Mouse (Mus musculus) hematopoietic stem cell, adult 5-6 weeks (primary cell): Measurements from ENCODE around the gene Nmrk2. TPM values are rescaled to one million over a fixed set of nuclear protein-coding genes. Genes with fewer than 3 reads are reported as not detected.
"Not testable (repeated sequence)": the region's sequence is repeated elsewhere in the genome, so short reads cannot be mapped to it uniquely, and the experiment has no call there.

ENCODE experiments used
- ATAC-seq, 2 experiments: fragments of 125-278 bp in 1 of 2; replicated peaks in 1 of 2; 2 replicates each; pipeline ENCODE4 v1.8.0; 2016 to 2017; ENCODE audit warnings: inconsistent platforms in 2 of 2, mild to moderate bottlenecking in 2 of 2, moderate number of reproducible peaks in 2 of 2, low read depth in 1 of 2, moderate TSS enrichment in 1 of 2; ENCODE audit not compliant: low FRiP score in 2 of 2, poor library complexity in 2 of 2, severe bottlenecking in 2 of 2, insufficient read depth in 1 of 2, low TSS enrichment in 1 of 2
- total RNA-seq: library from RNA; stranded (forward); fragments of 172-1452, 232-1000 nt; gene quantifications from 2 replicates; pipeline ENCODE4 v1.2.3, GENCODE M21; 2017

Nmrk2 gene
- total RNA-seq, 1 experiment from 2014 or later = not detected

GRCm38 (mm10) chr10:81177491-81177925, 24.3 kb downstream of the Nmrk2 start:
- ATAC-seq = no peak

GRCm38 (mm10) chr10:81176466-81177271, 25.2 kb downstream of the Nmrk2 start, which contains the start of gene Eef2:
Gene Eef2, plus strand, starts transcription at chr10:81176631.
- ATAC-seq = peak; percentile 34 to 47; a peak in 3 of 4 replicates

GRCm38 (mm10) chr10:81175936-81176465, 25.9 kb downstream of the Nmrk2 start:
- ATAC-seq = no peak; a peak in 1 of 4 replicates

DNA sequence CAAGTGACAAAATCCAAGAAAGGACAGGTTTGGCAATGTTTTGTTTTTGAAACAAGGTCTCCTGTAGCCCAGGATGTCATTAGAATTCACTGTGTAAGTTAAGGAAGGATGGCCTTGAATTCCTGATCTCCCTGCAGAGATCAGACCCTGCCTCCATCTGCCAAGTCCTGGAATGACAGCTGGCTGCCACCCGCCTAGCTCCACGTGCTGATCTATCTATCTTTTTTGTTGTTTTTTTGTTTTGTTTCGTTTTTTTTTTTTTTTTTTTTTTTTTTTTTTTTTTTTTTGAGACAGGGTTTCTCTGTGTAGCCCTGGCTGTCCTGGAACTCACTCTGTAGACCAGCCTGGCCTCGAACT, 26.5 kb downstream of the Nmrk2 start:
- ATAC-seq = not testable (repeated sequence)

DNA sequence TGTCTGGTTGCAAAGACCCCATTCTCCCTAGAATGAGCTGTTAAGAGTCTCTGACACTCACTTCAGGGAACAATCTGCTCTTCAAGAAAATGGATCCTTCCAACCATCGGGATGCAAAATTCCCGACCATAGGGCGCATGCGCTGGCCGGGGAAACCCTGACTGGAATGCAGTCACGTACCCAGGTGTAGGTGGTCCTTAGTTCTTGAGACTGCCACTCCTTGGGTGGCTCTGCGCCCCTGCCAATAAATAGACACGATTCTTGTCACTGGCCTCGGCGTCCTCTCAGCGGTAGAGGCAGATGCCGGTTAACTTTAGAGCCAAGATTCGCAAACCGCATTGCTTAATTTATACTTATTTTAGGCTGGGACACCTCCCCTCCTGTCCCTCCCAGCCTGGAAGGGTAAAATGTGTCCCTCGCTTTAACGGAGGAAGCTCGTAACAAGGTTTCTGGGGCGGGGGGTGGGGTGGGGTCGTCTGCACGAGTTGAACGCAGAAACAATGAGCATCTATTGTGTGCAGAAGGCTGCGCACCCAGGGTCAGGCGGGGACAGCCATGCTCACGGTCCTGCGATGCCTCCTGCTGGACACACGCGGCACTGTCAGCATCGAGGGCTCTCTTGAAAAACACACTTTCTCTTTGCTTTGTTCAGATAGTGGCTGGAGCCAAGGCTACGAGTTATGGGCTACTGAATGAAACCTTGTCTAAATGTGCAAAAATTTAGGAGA, 27.1 kb downstream of the Nmrk2 start:
- peak; percentile 61 to 68 for ATAC-seq

GRCm38 (mm10) chr10:81173132-81173531, 28.7 kb downstream of the Nmrk2 start:
- peak; percentile 38 to 54 for ATAC-seq

GRCm38 (mm10) chr10:81169411-81169900, 32.4 kb downstream of the Nmrk2 start:
- ATAC-seq = not testable (repeated sequence)

DNA sequence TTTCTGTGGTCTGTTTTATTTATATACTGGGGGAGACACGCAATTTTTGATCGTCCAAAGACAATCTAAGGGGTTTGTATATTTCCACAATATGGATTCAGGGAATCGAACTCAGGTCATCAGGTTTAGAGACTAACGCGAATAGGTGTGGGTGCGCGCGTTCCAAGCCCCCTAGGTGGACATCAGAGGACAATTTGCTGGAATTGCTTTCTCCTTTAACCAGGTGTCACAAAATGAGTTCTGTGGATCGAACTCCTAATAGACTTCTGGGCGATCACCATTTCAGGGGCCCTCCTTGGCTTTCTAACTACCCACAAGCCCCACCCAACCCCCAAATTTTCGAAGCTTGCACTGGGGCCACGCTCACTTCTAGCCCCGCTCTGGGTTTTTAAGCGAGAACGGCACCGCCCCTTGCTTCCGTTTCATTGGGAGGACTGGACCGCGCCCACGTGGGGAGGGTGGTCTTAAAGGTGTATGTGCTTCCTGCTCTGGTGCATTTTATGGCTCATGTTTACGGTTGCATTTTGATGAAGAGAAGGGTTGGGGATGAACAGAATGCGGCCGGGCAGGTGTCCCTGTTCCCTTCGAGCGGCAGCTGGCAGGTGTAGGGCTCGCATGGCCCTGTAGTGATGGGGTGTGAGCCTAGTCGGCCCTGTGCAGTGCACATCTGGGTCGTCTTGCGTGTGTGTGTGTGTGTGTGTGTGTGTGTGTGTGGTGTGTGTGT, 33.2 kb downstream of the Nmrk2 start:
- peak; percentile 51 to 61 for ATAC-seq

- peak; percentile 8 to 34; a peak in 3 of 4 replicates for ATAC-seq
Measured at GRCm38 (mm10) chr10:81168087-81168431, 33.8 kb downstream of the Nmrk2 start.

DNA sequence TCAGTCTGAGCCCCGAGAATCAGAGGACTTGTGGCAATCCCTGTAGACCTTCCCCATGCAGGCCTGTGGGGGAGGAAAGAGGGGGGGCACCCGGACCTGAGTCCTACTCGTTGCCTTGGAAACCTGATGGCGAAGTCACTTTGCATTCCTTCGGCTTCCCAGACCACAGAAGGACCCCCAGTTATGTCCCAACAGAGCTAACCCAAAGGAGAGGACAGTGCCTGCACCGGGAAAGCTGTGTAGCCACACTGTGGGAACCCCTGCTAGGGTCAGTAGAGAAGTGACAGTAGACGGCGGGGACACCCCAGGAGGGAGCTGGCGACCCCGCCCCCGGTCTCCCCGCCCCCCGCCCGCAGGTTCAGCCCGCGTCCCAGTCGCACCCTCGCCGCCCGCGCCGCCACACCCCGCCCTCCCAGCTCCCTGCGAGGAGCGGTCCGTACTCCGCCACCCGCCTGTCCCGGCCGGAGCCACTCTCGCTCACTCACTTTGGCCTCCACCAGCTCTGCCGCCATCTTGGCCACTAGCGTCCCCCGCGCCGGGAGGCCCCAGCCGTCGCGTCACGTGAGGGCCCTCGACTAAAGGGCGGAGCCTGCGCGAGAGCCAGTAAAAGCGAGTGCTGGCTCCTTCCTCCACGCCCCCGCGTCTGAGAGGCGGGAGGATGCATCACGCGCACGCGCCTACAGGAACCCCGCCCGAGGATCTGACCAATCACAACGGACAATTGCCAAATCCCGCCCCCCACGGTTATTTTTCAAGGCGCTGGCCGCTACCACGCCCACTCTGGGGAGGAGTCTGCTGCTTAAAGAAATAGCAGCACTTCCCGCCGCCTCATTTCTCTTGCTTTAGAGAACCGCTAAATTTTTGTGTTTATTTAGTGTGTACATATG, 34.4 kb downstream of the Nmrk2 start, which contains the start of gene Pias4:
TSS of gene Pias4 (minus strand) at position 724 of the 887 bp plus-strand sequence.
- ATAC-seq = peak; percentile 90 to 91

DNA sequence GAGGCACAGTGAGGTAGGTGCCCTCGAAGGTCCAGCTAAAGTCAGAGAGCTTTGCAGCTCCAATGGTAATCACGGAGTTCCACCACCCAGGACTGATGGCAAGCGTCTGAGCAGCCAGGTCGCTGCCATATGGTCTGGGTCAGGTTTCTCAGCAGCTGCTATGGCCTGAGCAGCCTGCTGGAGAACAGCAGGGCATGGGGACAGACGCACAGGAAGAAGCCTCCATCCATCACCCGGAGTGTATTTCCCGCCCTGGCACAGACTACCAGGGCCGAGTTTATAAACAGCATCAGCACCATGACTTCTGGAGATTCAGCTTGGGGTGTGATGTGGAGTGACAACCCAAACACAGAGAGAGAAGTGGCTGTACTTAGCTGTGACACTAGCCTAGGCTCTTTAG, 36.7 kb downstream of the Nmrk2 start:
- ATAC-seq = no peak

DNA sequence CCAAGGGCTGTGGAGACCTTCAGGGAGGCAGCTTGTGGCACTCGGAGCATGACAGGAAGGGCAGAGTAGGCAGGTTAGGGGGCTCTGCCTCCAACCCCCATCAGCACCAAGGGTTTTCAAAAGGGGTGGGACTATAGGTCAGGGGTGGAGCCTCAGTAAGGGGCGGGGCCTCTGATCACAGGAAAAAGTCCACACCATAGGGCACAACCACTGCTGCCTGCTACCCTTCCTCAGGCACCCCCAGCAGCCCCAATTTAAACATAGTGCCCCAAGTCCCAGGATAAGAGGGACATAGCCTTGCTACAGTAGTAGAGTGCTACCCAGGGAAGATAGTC, 39.6 kb downstream of the Nmrk2 start:
- ATAC-seq = peak in 1 of 2 experiments; percentile 15; a peak in 2 of 4 replicates

GRCm38 (mm10) chr10:81161602-81162317, 40.1 kb downstream of the Nmrk2 start:
- peak in 1 of 2 experiments; percentile 29; a peak in 2 of 4 replicates for ATAC-seq

GRCm38 (mm10) chr10:81154736-81155135, 47.1 kb downstream of the Nmrk2 start:
- no peak for ATAC-seq

GRCm38 (mm10) chr10:81154313-81154712, 47.5 kb downstream of the Nmrk2 start:
- no peak for ATAC-seq

GRCm38 (mm10) chr10:81152609-81153008, 49.2 kb downstream of the Nmrk2 start:
- ATAC-seq = no peak
